Mouse (Mus musculus) MEL (cell line): ENCODE measurements at regions not wholly inside any gene's neighbourhood (a gene's known extent, or its start where the extent isn't known, plus 50 kb on each side); places are given as distances from the start of the nearest gene placed in this dataset.

Experiments used
- DNase-seq: peaks from one replicate; pipeline ENCODE4 v3.0.0; 2011; ENCODE audit warnings: low read depth, low spot score
- H3K27ac ChIP-seq: 2 replicates; pipeline ENCODE4 v1.5.1; 2012; ENCODE audit warnings: low read depth, mild to moderate bottlenecking, control low read depth, low read length, moderate library complexity; ENCODE audit not compliant: control insufficient read depth
- H3K27me3 ChIP-seq, 2 experiments: fragments of 150-350 bp in 1 of 2; sonication (generic) in 1 of 2; 2 replicates each; pipeline ENCODE4 v1.6.1; 2012; ENCODE audit warnings: low read length in 2 of 2, mild to moderate bottlenecking in 2 of 2, improper control_type of control experiment in 1 of 2, moderate library complexity in 1 of 2; ENCODE audit not compliant: insufficient read depth in 2 of 2, control insufficient read depth in 1 of 2
- H3K36me3 ChIP-seq, 2 experiments: 2 replicates each; pipeline ENCODE4 v1.6.1; 2012 to 2014; ENCODE audit warnings: low read length in 2 of 2, improper control_type of control experiment in 1 of 2, inconsistent platforms in 1 of 2, mild to moderate bottlenecking in 1 of 2; ENCODE audit not compliant: insufficient read depth in 2 of 2, control insufficient read depth in 1 of 2
- H3K4me1 ChIP-seq, 2 experiments: fragments of 150-350 bp in 1 of 2; sonication (generic) in 1 of 2; 2 replicates each; pipeline ENCODE4 v1.6.1; 2012; ENCODE audit warnings: low read length in 2 of 2, improper control_type of control experiment in 1 of 2, mild to moderate bottlenecking in 1 of 2; ENCODE audit not compliant: insufficient read depth in 2 of 2, control insufficient read depth in 1 of 2
- H3K4me3 ChIP-seq, 2 experiments: fragments of 150-350 bp in 1 of 2; sonication (generic) in 1 of 2; 2 replicates each; pipeline ENCODE4 v1.5.1; 2012; ENCODE audit warnings: low read depth in 2 of 2, low read length in 2 of 2, mild to moderate bottlenecking in 2 of 2, moderate library complexity in 2 of 2, control low read depth in 1 of 2, improper control_type of control experiment in 1 of 2; ENCODE audit not compliant: control insufficient read depth in 1 of 2, insufficient read depth in 1 of 2
- H3K79me2 ChIP-seq: 2 replicates; pipeline ENCODE4 v1.6.1; 2012; ENCODE audit warnings: mild to moderate bottlenecking, low read length, moderate library complexity; ENCODE audit not compliant: control insufficient read depth, poor library complexity, insufficient read depth
- H3K9ac ChIP-seq: 2 replicates; pipeline ENCODE4 v1.6.1; 2012; ENCODE audit warnings: low read depth, mild to moderate bottlenecking, control low read depth, low read length, moderate library complexity; ENCODE audit not compliant: control insufficient read depth, poor library complexity, severe bottlenecking
- H3K9me3 ChIP-seq: fragments of 150-350 bp; sonication (generic); replicated peaks from 2 replicates; pipeline ENCODE4 v1.6.1; 2012; ENCODE audit warnings: mild to moderate bottlenecking, low read length, improper control_type of control experiment, moderate library complexity; ENCODE audit not compliant: insufficient read depth
- BHLHE40 ChIP-seq: IDR thresholded peaks from 2 replicates; pipeline ENCODE4 v1.6.1; 2012; ENCODE audit warnings: low read depth, mild to moderate bottlenecking, inconsistent platforms, low read length, improper control_type of control experiment, borderline replicate concordance
- E2F4 ChIP-seq: IDR thresholded peaks from 2 replicates; pipeline ENCODE4 v1.6.1; 2011; ENCODE audit warnings: low read depth, low read length, improper control_type of control experiment, borderline replicate concordance
- ELF1 ChIP-seq: IDR thresholded peaks from 2 replicates; pipeline ENCODE4 v1.6.1; 2014; ENCODE audit warnings: low read depth, mild to moderate bottlenecking, inconsistent platforms, low read length, improper control_type of control experiment, moderate library complexity
- EP300 ChIP-seq, 2 experiments: IDR thresholded peaks; 2 replicates each; pipeline ENCODE4 v1.6.1; 2011; ENCODE audit warnings: improper control_type of control experiment in 2 of 2, low read length in 2 of 2, low read depth in 1 of 2, mild to moderate bottlenecking in 1 of 2
- ETS1 ChIP-seq: IDR thresholded peaks from 2 replicates; pipeline ENCODE4 v1.6.1; 2012; ENCODE audit warnings: low read depth, mild to moderate bottlenecking, inconsistent platforms, low read length, improper control_type of control experiment, moderate library complexity
- GATA1 ChIP-seq: IDR thresholded peaks from 2 replicates; pipeline ENCODE4 v1.6.1; 2011; ENCODE audit warnings: low read depth, low read length, improper control_type of control experiment
- HCFC1 ChIP-seq: IDR thresholded peaks from 2 replicates; pipeline ENCODE4 v1.6.1; 2012; ENCODE audit warnings: low read depth, mild to moderate bottlenecking, inconsistent platforms, low read length, improper control_type of control experiment, moderate library complexity
- JUND ChIP-seq: IDR thresholded peaks from 2 replicates; pipeline ENCODE4 v1.6.1; 2011; ENCODE audit warnings: low read depth, mild to moderate bottlenecking, improper control_type of control experiment, low read length
- MAFK ChIP-seq: IDR thresholded peaks from 2 replicates; pipeline ENCODE4 v1.6.1; 2011; ENCODE audit warnings: low read depth, mild to moderate bottlenecking, low read length, improper control_type of control experiment, borderline replicate concordance
- MAX ChIP-seq: IDR thresholded peaks from 2 replicates; pipeline ENCODE4 v1.6.1; 2011; ENCODE audit warnings: low read length, improper control_type of control experiment
- MAZ ChIP-seq: IDR thresholded peaks from 2 replicates; pipeline ENCODE4 v1.6.1; 2012; ENCODE audit warnings: low read depth, mild to moderate bottlenecking, inconsistent platforms, low read length, improper control_type of control experiment
- MEF2A ChIP-seq: IDR thresholded peaks from 2 replicates; pipeline ENCODE4 v1.6.1; 2014; ENCODE audit warnings: low read depth, mild to moderate bottlenecking, inconsistent platforms, low read length, improper control_type of control experiment; ENCODE audit not compliant: poor library complexity, insufficient replicate concordance, severe bottlenecking; ENCODE audit errors: extremely low read depth
- MXI1 ChIP-seq: IDR thresholded peaks from 2 replicates; pipeline ENCODE4 v1.6.1; 2011; ENCODE audit warnings: mild to moderate bottlenecking, low read depth, low read length, improper control_type of control experiment
- NELFE ChIP-seq: IDR thresholded peaks from 2 replicates; pipeline ENCODE4 v1.6.1; 2011; ENCODE audit warnings: low read depth, low read length, improper control_type of control experiment
- NRF1 ChIP-seq: IDR thresholded peaks from 2 replicates; pipeline ENCODE4 v1.6.1; 2014; ENCODE audit warnings: low read depth, mild to moderate bottlenecking, inconsistent platforms, low read length, improper control_type of control experiment, moderate library complexity; ENCODE audit not compliant: poor library complexity, insufficient read depth, severe bottlenecking
- POLR2AphosphoS2 ChIP-seq: IDR thresholded peaks from 2 replicates; pipeline ENCODE4 v1.6.1; 2011; ENCODE audit warnings: low read length, improper control_type of control experiment
- SMC3 ChIP-seq: IDR thresholded peaks from 2 replicates; pipeline ENCODE4 v1.6.1; 2011; ENCODE audit warnings: low read depth, low read length, improper control_type of control experiment
- TAL1 ChIP-seq: IDR thresholded peaks from 2 replicates; pipeline ENCODE4 v1.6.1; 2012; ENCODE audit warnings: mild to moderate bottlenecking, inconsistent platforms, low read length, moderate library complexity, mixed read lengths
- TBP ChIP-seq: IDR thresholded peaks from 2 replicates; pipeline ENCODE4 v1.8.0; 2011; ENCODE audit warnings: low read depth, low read length, improper control_type of control experiment
- TCF12 ChIP-seq: IDR thresholded peaks from 2 replicates; pipeline ENCODE4 v1.6.1; 2014; ENCODE audit warnings: low read depth, mild to moderate bottlenecking, inconsistent platforms, low read length, improper control_type of control experiment, moderate library complexity
- USF1 ChIP-seq: IDR thresholded peaks from 2 replicates; pipeline ENCODE4 v1.6.1; 2014; ENCODE audit warnings: low read depth, mild to moderate bottlenecking, inconsistent platforms, low read length, improper control_type of control experiment, moderate library complexity
- ZC3H11A ChIP-seq: IDR thresholded peaks from 2 replicates; pipeline ENCODE4 v1.6.1; 2012; ENCODE audit warnings: low read depth, mild to moderate bottlenecking, inconsistent platforms, low read length, improper control_type of control experiment
- ZMIZ1 ChIP-seq: IDR thresholded peaks from 2 replicates; pipeline ENCODE4 v1.6.1; 2012; ENCODE audit warnings: low read depth, mild to moderate bottlenecking, inconsistent platforms, low read length, improper control_type of control experiment, moderate library complexity

DNA sequence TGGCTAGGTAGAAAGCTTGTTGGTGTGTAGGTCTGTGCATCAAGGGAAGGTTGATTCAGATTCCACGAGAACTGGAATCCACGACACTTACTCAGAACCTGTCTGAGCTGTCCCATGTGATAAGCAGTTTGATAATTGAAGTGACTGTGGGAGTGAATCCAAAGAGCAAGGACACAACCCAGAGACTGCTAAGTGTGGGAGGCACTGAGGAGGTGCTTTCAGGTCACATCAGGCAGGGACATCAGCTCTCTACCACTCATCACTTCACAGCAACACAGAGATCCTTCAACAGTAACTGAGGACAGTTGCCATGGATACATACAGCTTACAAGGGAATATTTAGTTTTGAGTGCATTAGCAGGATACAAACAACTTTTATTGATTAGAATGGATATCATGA lies 194.0 kb upstream of the Tet2 start:
- TF ChIP-seq USF1, result no peak
- TF ChIP-seq EP300 (IDR thresholded peaks at IDR 0.05; ENCODE audit: low read depth in 1 of 2, low read length in 2 of 2), result no peak
- no peak for TF ChIP-seq NRF1
- no peak for TF ChIP-seq MXI1
- TF ChIP-seq ZMIZ1, result no peak
- no peak for TF ChIP-seq NELFE
- no peak for TF ChIP-seq ELF1
- no peak for TF ChIP-seq MAX
- TF ChIP-seq JUND, result no peak
- TF ChIP-seq SMC3, result no peak
- no peak for TF ChIP-seq TAL1
- TF ChIP-seq, all 39 proteins: peak for 0
- no peak for DNase-seq
- no peaks in the 10 kb centered on the region for H3K36me3 ChIP-seq
- H3K9ac ChIP-seq, result no peak overlapping the region
- no peaks in the 10 kb centered on the region for H3K4me1 ChIP-seq
- no peak overlapping the region for H3K27ac ChIP-seq
- H3K79me2 ChIP-seq, result no peaks in the 10 kb centered on the region
- no peaks in the 10 kb centered on the region for H3K27me3 ChIP-seq
- no peak overlapping the region for H3K4me3 ChIP-seq
- H3K9me3 ChIP-seq, result no peaks in the 10 kb centered on the region

DNA sequence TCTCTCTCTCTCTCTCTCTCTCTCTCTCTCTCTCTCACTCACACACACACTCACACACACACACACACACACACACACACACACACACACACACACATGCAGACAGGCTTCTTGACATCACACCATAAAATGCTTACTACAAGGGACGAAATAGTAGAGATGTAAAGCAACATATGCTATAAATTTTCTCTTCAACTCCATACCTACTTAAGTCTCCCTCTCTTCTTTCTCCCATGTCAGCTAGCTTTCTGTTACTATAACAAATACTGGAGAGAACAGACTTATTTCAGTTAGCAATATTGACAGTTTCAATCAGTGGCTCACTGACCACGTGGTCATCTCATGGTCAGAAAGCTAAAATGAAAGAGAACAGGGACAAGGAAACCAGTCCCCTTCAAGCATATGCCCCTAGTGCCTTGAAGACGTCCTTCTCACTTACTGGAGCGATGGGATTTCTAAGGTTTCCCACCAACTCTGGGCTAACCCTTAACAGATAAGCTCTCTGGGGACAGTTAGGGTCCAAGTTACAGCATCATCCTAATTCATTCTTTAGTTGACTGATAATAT lies 199.7 kb upstream of the Tet2 start:
- Histone ChIP-seq H3K9me3 (no peaks in the 10 kb centered on the region), H3K36me3 (no peaks in the 10 kb centered on the region), H3K27ac (no peak overlapping the region), H3K79me2 (no peaks in the 10 kb centered on the region), H3K4me1 (no peaks in the 10 kb centered on the region), H3K9ac (no peak overlapping the region), H3K27me3 (no peaks in the 10 kb centered on the region), H3K4me3 (no peak overlapping the region)
- no peak for TF ChIP-seq POLR2AphosphoS2
- no peak for TF ChIP-seq ZC3H11A
- no peak for TF ChIP-seq MEF2A
- no peak for TF ChIP-seq E2F4
- TF ChIP-seq ETS1, result no peak
- TF ChIP-seq ELF1, result no peak
- TF ChIP-seq NELFE, result no peak
- no peak for TF ChIP-seq MAX
- TF ChIP-seq HCFC1, result no peak
- no peak for TF ChIP-seq TCF12
- no peak for TF ChIP-seq ZMIZ1
- TF ChIP-seq MAFK, result no peak
- TF ChIP-seq MAZ, result no peak
- TF ChIP-seq BHLHE40, result no peak
- TF ChIP-seq GATA1, result no peak
- TF ChIP-seq TBP, result no peak
- DNase-seq, result no peak
